Mouse (Mus musculus) embryo, embryonic 11.5 days (tissue): Measurements from ENCODE around the gene Dnase1l3.
A peak's percentile ranks its signal among the peaks of the same experiment; 100 is the strongest.
"Not testable (repeated sequence)": the region's sequence is repeated elsewhere in the genome, so short reads cannot be mapped to it uniquely, and the experiment has no call there.

Source experiments
- DNase-seq: peaks from one replicate; pipeline ENCODE4 v3.0.0-alpha.2; 2012; ENCODE audit warnings: low read depth, low spot score

Gene Dnase1l3

DNA sequence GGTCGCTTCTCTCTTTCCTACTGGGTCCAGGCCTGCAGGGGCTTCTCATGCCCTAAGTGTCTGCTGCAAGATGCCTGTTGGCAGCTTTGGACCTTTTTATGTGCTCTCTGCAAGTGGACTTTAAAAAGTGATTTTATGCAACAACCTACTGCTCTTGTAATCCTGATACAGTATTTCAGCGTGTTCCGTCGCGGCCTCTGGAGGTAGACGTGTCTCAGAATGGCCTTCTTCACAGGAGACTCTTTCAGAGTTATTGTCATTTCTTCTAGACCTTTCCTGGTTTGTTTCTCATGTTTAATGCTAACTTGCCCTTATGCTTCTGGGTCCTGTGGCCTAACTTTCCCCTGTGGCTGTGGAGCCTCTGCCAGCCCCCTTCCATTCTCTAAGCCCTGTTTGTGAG lies 21.4 kb upstream of the Dnase1l3 start:
- DNase-seq, result no peak

- DNase-seq, result no peak
Measured at GRCm38 (mm10) chr14:8011938-8012337, 17.6 kb upstream of the Dnase1l3 start.

- DNase-seq, result no peak
Measured at GRCm38 (mm10) chr14:8011297-8011696, 16.9 kb upstream of the Dnase1l3 start.

DNA sequence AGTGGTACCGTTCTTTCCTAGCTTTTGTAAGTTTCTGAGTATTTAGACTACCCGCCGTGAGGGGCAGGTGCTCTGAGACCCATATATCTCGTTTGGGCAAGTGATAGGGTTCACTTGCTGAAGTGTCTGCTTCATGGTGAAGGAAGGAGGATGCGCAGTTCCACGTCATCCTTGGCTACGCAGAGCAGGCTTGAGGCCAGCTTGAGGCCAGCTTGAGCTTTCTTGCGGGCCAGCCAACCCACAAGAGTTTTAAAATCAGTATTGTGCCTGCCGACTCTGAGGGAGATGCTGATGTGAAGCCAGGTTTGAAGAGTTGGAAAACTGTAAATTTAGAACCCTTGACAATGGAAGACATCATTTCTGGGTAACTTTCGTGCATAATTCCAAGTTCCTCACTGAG lies 13.6 kb upstream of the Dnase1l3 start:
- no peak for DNase-seq

DNA sequence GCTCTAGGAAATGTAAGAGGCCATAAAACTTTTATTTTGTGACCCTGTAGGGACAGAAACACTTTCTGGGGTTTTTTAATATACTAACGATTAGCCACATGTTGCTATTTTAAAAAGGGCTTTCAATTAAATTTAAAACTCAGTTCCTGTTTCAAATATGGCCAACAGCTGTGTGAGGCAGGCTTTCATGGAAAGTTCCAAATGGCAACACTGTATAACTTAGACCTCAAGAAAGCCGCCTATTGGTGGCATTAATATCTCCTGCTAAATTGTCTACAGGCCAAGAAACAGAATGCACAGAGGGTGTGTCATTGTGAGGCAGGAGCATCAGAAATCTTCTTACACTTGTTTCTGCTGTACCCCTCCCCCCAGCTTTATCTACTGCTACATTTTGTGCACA lies 13.1 kb upstream of the Dnase1l3 start:
- no peak for DNase-seq

DNA sequence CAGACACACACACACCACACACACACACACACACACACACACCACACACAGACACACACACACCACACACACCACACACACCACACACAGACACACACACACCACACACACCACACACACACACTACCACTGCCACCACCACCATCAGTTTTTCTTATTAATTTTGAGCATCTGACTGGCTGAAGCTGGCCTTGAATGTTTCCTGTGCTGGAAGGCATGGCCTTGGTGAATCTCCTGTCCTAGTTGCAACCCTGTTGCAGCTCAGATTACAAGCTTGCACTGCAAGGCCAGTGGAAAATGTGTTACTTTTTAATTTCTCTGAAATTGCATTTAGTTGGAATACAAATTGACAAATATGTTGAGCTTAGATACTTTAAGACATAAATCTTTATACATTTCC lies 12.7 kb upstream of the Dnase1l3 start:
- DNase-seq, result no peak

- not testable (repeated sequence) for DNase-seq
Measured at GRCm38 (mm10) chr14:8006061-8006460, 11.7 kb upstream of the Dnase1l3 start.

- no peak for DNase-seq
Measured at GRCm38 (mm10) chr14:8003727-8004670, 9.6 kb upstream of the Dnase1l3 start.

DNA sequence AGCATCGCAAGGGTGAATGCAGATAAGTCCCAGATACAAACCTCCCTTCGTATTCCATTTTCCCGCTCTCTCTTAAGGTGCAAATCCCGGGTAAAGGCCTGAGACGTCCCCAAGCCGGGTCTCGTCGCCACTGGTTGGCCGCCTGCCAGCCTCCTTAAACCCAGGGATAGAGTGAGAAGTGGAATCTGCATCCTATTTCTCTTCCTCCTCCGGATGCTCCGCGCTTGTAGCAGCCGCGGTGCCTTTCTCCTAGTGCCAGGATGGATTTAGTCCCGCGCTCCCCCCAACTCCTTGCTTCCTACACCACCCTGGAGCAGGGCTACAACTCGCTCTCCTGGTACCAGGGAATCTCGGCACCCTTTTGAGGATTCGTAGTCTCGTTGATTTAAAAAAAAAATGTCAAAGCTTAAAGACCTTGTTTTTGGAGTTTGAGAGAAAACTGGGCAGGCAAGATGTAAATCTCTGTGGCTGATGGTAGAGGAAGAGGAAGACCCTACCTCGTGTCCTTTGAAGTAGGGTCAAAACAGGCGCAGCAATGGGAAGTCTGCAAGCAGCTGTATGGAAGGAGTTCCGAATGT lies 8.8 kb upstream of the Dnase1l3 start:
- DNase-seq, result peak; percentile 36

DNA sequence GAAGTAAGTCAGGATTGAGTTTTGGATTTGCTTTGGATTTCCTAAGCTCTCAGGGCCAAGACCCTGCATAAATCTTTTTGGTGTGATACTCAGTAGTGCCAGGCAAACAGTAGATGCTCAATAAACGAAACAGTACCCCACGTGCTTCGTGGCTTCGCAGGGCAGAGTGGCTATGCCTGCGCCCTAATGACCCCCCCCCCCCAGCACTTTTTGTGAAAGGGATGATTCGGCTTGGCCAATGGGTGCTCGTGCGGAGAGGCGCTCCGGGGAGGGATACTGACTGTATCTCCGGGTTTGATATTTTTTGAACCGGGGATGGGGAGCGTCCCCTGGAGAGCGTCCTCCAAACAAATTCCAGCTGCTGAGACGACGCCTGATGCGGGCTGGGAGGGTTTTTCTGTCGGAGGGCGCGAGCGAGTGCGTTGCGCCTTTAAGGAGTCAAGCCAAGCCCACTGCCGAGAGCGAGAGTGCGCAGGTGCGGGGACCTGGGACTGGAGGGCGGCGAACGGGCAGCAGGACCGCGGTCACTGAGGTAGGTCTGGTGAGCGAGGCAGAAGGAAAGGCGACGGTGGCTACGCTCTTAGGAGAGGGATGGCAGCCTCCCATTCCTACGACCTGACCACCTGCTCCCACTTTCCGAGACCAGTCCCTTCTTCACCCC lies 8.2 kb upstream of the Dnase1l3 start, which contains the start of gene Abhd6:
Gene Abhd6 (plus strand): TSS at position 471 of the 661 bp plus-strand sequence.
- peak; percentile 82 for DNase-seq

GRCm38 (mm10) chr14:8000831-8001685 lies 6.7 kb upstream of the Dnase1l3 start:
- DNase-seq, result no peak

DNA sequence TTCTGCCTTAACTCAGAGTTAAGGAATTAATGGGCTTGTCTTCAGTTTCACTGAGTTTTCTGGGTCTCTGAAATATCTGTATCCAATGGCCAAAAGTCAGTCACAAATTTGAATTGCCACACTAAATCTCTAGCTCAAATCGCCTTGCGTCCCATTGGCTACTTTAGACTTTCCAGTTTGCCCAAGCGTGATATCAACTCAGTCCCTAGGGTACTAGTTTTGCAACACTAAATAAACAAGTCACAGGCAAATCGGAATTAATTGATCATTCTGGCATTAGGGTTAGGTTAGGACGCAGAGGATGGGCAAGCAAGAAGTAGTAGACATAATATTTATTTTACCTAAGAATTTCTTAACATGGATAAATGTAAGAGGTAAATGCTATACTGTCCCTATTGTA lies 5.9 kb upstream of the Dnase1l3 start:
- DNase-seq, result no peak

GRCm38 (mm10) chr14:7999435-7999834 lies 5.1 kb upstream of the Dnase1l3 start:
- DNase-seq, result no peak

DNA sequence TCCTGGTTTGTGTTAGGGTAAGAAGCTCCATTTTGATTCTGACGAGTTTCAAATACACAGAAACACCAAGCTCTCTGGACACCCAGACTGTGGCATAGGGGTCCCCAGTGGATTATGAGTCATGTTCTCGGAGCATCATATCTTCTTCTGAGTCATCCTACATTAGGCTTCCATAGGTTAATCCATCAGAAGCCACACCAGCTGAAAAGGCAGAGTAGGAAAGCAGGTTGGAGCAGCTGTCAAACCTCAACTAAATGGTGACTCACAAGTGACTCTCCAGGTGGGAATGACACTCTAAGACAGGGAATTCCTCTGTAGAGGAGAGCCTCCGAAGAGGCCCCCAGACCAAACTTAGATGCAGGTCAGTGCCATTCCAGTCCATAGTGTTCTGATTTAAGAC lies 4.7 kb upstream of the Dnase1l3 start:
- DNase-seq, result no peak

DNA sequence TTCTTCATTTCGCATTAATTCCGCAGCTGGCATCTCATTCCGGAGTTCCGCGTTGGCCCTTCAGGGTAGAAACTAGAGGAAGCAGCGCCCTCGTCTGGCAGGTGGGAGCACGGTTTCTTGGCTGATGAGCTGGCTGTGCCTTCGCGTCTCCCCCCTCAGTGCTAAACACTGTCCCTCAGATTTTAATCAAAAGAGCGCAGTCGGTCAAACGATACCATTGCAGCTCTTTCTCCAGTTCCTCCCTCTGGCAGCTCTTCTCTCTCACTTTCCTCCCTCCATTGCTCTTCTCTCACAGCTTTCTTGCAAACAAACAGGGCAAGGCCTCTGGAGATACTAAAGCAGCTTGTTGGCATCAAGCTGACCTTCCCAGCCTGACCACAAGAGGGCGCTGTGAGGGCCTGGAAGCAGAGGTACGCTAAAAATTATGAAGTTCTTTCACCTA lies 2.9 kb upstream of the Dnase1l3 start:
- peak; percentile 77 for DNase-seq

- no peak for DNase-seq
Measured at GRCm38 (mm10) chr14:7992158-7992557, 2.2 kb downstream of the Dnase1l3 start.

GRCm38 (mm10) chr14:7991108-7991776 lies 3.1 kb downstream of the Dnase1l3 start:
- DNase-seq, result no peak

DNA sequence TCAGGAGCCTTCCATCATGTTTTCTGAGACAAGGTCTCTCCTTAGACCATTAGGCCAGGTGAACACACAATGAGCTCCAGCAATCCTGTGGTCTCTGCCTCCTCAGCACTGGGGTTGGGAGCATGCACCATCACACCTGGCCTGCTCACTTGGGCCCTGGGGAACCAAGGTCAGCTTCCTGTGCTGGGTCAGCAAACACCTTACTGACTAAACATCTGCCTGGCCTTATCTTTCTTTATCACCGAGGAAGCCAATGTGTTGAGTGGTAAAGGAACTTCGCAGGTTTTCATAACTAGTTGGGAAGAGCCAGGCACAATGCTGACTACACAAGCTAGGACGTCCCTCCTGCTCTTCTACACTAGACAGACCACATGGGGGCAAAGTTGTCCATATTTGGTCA lies 4.4 kb downstream of the Dnase1l3 start:
- DNase-seq, result no peak

GRCm38 (mm10) chr14:7989371-7989770 lies 5.0 kb downstream of the Dnase1l3 start:
- no peak for DNase-seq

- no peak for DNase-seq
Measured at GRCm38 (mm10) chr14:7986913-7987312, 7.5 kb downstream of the Dnase1l3 start.

DNA sequence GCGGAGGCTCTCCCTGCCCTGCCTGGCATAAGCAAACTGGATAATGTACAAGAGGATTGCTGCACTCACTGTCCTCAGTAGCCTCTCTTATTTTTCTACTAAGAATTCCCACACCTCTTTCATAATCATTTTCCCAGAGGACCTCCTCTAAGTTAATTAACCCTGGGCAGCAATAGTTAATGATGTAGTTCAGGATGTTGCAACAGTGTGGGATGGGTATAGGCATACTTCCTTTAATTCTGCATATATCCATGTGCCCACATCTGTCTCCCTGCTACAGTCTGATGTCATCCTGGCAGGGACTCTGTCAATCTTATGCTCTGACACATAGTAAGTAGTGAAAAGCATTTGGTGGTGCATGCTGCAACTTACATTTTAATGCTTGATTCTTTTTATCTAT lies 13.1 kb downstream of the Dnase1l3 start:
- no peak for DNase-seq
